26 mouse cellular contexts compared by ENCODE assay signal in the genomic region with DNA sequence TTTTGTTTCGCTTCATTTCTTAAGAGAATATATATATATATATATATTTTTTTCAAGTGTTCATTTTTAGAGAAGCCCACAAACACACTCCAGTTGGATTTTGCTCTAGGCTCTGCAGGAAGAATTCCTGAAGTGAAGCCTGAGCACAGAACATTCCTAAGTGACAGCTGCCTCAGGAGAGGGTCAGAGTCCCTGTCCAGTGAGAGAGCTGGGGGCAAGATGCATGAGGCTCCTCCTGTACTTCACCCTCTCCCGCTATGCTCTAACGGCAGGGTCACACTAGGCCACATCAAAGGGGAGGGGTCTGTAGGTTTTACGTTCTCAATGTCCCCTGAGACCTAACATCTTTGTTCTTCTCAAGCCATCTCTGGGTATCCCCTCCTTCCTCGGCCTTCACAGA. TPM values are rescaled to one million over a fixed set of nuclear protein-coding genes. Genes with fewer than 3 reads are reported as not detected.
DNase-seq lines count a peak whose midpoint lies in the region; ATAC-seq and TF ChIP-seq lines count a peak whose summit lies in the region.
"Had no signal": no experiment of that assay in that cellular context is flagged by ENCODE, and none has a peak within 500 bp of the region (broad histone marks: within the 10 kb centered on the region; RNA-seq: fewer than 3 reads in every experiment).

No protein-coding gene starts in this region.

- no peak overlapping the region for H3K9ac ChIP-seq in kidney, embryonic 15.5 days
- H3K9ac ChIP-seq: heart, embryonic 13.5 days; hindbrain, embryonic 14.5 days; intestine, embryonic 15.5 days; midbrain, embryonic 13.5 days had no signal

- no peak for DNase-seq in gastrocnemius, adult 2 months
- DNase-seq in gastrocnemius, adult 8-10 months (ENCODE audit: low spot score in 2 of 2), result no peak
- DNase-seq in adipocyte (ENCODE audit: low spot score), result peak; percentile 17
- DNase-seq in kidney, postnatal 4 days, result peak; percentile 15 to 33
- no peak for DNase-seq in cerebellum, adult 9-11 months
- no peak for DNase-seq in layer of hippocampus, adult 9-10 months (ENCODE audit: low spot score)
- DNase-seq in heart, postnatal 25 days (ENCODE audit: low spot score), result no peak
- DNase-seq: adrenal gland, postnatal 25 days; cerebellum, adult 11-12 months; cerebellum, postnatal 36 days; layer of hippocampus, adult 9-11 months; left cerebral cortex, postnatal 4 days; liver; lung, adult 18-20 months; thymus, postnatal 36 days had no signal

- H3K4me2 ChIP-seq in kidney, embryonic 15.5 days, result peak overlapping the region; percentile 39
- H3K4me2 ChIP-seq: hindbrain, embryonic 14.5 days; midbrain, embryonic 13.5 days; neural tube, embryonic 12.5 days had no signal

- 45% methylated on average over 5 of the region's 5 CpGs for WGBS in kidney, embryonic 15.5 days

- H3K36me3 ChIP-seq in kidney, embryonic 15.5 days, result no peaks in the 10 kb centered on the region
- H3K36me3 ChIP-seq: heart, embryonic 13.5 days; intestine, embryonic 15.5 days; midbrain, embryonic 13.5 days; neural tube, embryonic 12.5 days had no signal

- H3K9me3 ChIP-seq in kidney, embryonic 15.5 days (replicated peaks), result no peaks in the 10 kb centered on the region
- H3K9me3 ChIP-seq: heart, embryonic 13.5 days; intestine, embryonic 15.5 days; midbrain, embryonic 13.5 days; neural tube, embryonic 12.5 days had no signal

- H3K27me3 ChIP-seq in kidney, embryonic 15.5 days, result peaks cover 6% of the 10 kb centered on the region; the same call in 1 of the 2 replicates
- H3K27me3 ChIP-seq: CH12.LX; neural tube, embryonic 12.5 days had no signal

- ATAC-seq in kidney, embryonic 15.5 days (replicated peaks; ENCODE audit: low FRiP score), result peak; percentile 63; the same call in 1 of the 2 replicates
- ATAC-seq: forebrain, embryonic 14.5 days; intestine, embryonic 15.5 days; midbrain, embryonic 13.5 days had no signal

- peak overlapping the region; percentile 80 for H3K27ac ChIP-seq in gastrocnemius, adult 2 months
- H3K27ac ChIP-seq in kidney, embryonic 15.5 days, result peak overlapping the region; percentile 64; the same call in 1 of the 2 replicates
- H3K27ac ChIP-seq: heart, embryonic 13.5 days; hindbrain, embryonic 14.5 days; intestine, embryonic 15.5 days; macrophage; midbrain, embryonic 13.5 days; neural tube, embryonic 12.5 days had no signal

- no peak for TF ChIP-seq CTCF in gastrocnemius, adult 2 months (IDR thresholded peaks at IDR 0.05)

- intact Hi-C loops in gastrocnemius, adult 2 months (cut with DNase I), result no loop called here
- intact Hi-C loops in heart, postnatal 25 days (cut with DNase I), result loop anchor here (10.0 kb wide), 1 partner anchor 250 kb away; no protein-coding TSS in a partner anchor

- peak overlapping the region; percentile 66 for H3K4me3 ChIP-seq in gastrocnemius, adult 2 months
- no peak overlapping the region for H3K4me3 ChIP-seq in kidney, embryonic 15.5 days (replicated peaks)
- H3K4me3 ChIP-seq: erythroblast, embryonic 14.5 days; heart, embryonic 13.5 days; intestine, embryonic 15.5 days; midbrain, embryonic 13.5 days; neural tube, embryonic 12.5 days had no signal

- peaks cover 28% of the 10 kb centered on the region for H3K4me1 ChIP-seq in kidney, embryonic 15.5 days

RNA-seq across cellular contexts. Expression of a gene that starts 0.9 kb away (rescaled TPM):
- 1 to 10 TPM; 4.2 to 9.3 TPM for total RNA-seq in gastrocnemius, adult 2 months (2021)
- 1 to 10 TPM; 2.4 to 7.7 (median 4.5) TPM for total RNA-seq in gastrocnemius, adult 8-10 months (2022)
- 11.9 and 13.5 TPM in 2 replicates for polyA plus RNA-seq in kidney, embryonic 15.5 days (2015; fragmentation: Nextera tagmentation; extraction: Ambion mirVana)
- 10 to 100 TPM; 11.2 to 13.7 TPM for total RNA-seq in heart, postnatal 25 days (2021)
- total RNA-seq: CH12.LX, MEL had no signal

Comparison
In these comparisons a context has a peak if more than half of its experiments do, and no peak if none do; other contexts are left out.
1. DNase-seq: peak in adipocyte (single experiment) and kidney, postnatal 4 days (2 of 2); none in gastrocnemius, adult 2 months (single experiment), gastrocnemius, adult 8-10 months (0 of 2), cerebellum, adult 9-11 months (single experiment), layer of hippocampus, adult 9-10 months (single experiment) and heart, postnatal 25 days (single experiment).